ENCODE assay signal across 8 mouse cellular contexts in the genomic region with DNA sequence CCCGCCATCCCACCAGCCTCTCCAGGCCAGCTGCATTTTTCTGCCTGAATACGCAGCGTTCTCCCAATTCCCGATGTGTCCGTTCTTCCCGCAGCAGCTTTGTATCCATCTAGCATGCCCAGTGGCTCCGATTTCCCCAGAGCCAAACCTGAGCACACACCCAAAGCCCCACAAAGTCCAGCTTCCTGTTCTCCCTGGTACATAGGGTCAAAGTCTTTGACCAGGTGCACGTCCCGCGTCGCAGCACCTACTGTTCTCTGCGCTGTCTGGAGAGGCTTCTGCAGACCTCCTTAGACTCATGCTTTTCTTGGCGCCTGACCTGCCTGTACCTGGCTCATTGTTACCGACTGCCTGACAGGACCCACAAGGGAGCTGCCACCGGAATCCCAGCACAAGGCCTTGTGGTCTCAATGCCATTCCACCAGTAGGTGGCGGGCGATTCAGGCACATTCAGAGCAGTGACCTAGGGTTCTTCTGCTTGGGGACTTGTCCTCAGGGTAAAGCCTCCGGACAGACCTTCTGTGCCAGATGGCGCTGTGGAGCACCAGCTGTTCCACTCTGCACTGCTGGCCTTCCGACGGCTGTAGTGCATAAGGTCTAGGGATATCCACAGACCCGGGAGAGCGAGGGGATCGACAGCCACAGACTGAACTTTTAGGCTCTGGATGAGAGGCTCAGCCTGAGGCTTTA. TPM values are rescaled to one million over a fixed set of nuclear protein-coding genes. Genes with fewer than 3 reads are reported as not detected.
DNase-seq lines count a peak whose midpoint lies in the region; ATAC-seq and TF ChIP-seq lines count a peak whose summit lies in the region.

No protein-coding gene starts in this region.

- dilution Hi-C loops in CH12.LX (cut with MboI; ENCODE audit: extremely low pct_ligation_motif_present, extremely low pct_unique_long_range_greater_than_20kb, low sequenced_read_pairs) = no loop called here

- no peak overlapping the region for H3K9ac ChIP-seq in CH12.LX (ENCODE audit: insufficient read depth, low read depth)
- H3K9ac ChIP-seq in forebrain, embryonic 11.5 days (ENCODE audit: low read length) = peak overlapping the region; percentile 27; the same call in 1 of the 2 replicates
- peak overlapping the region; percentile 47; the same call in 1 of the 2 replicates for H3K9ac ChIP-seq in heart, embryonic 16.5 days (ENCODE audit: low read length)
- 0 out of 2 replicates have a peak overlapping the region, but pooled peaks have one; percentile 0 for H3K9ac ChIP-seq in liver, embryonic 13.5 days
- H3K9ac ChIP-seq in stomach, embryonic 15.5 days = no peak overlapping the region

- ATAC-seq in forebrain, embryonic 11.5 days (replicated peaks; ENCODE audit: low FRiP score) = peak; percentile 90
- peak; percentile 80 for ATAC-seq in heart, embryonic 16.5 days (replicated peaks; ENCODE audit: extremely low read depth, insufficient read depth, low FRiP score)
- ATAC-seq in liver, embryonic 13.5 days (ENCODE audit: low read depth) = peak; percentile 90
- peak; percentile 89 for ATAC-seq in stomach, embryonic 15.5 days (ENCODE audit: insufficient read depth, low FRiP score, low read depth)

- 16% methylated on average over 24 of the region's 24 CpGs for WGBS in forebrain, embryonic 11.5 days
- 17% methylated on average over 24 of the region's 24 CpGs for WGBS in heart, embryonic 16.5 days
- WGBS in liver, embryonic 13.5 days (ENCODE audit: insufficient replicate concordance) = 17% methylated on average over 24 of the region's 24 CpGs
- 14% methylated on average over 24 of the region's 24 CpGs for WGBS in stomach, embryonic 15.5 days

- peak; percentile 87 for TF ChIP-seq RAD21 in CH12.LX (IDR thresholded peaks at IDR 0.05; ENCODE audit: low read depth, low read length)

- no peaks in the 10 kb centered on the region for H3K9me3 ChIP-seq in CH12.LX (replicated peaks; ENCODE audit: low read length)
- no peaks in the 10 kb centered on the region for H3K9me3 ChIP-seq in forebrain, embryonic 11.5 days (ENCODE audit: control insufficient read depth, low read length)
- no peaks in the 10 kb centered on the region for H3K9me3 ChIP-seq in heart, embryonic 16.5 days (replicated peaks; ENCODE audit: control insufficient read depth, low read length)
- no peaks in the 10 kb centered on the region for H3K9me3 ChIP-seq in liver, embryonic 13.5 days (replicated peaks)
- H3K9me3 ChIP-seq in stomach, embryonic 15.5 days = no peaks in the 10 kb centered on the region

- H3K4me1 ChIP-seq in CH12.LX (ENCODE audit: control insufficient read depth in 1 of 2, insufficient read depth in 2 of 2) = peaks cover 21 to 57% of the 10 kb centered on the region in 2 experiments
- 0 out of 2 replicates have a peak, but pooled peaks cover 2% of the 10 kb centered on the region for H3K4me1 ChIP-seq in forebrain, embryonic 11.5 days (replicated peaks; ENCODE audit: control insufficient read depth, insufficient read depth, low read length)
- peaks cover 39% of the 10 kb centered on the region for H3K4me1 ChIP-seq in heart, embryonic 16.5 days (ENCODE audit: control insufficient read depth, insufficient read depth, low read length)
- peaks cover 28% of the 10 kb centered on the region for H3K4me1 ChIP-seq in liver, embryonic 13.5 days (replicated peaks)
- peaks cover 11% of the 10 kb centered on the region; the same call in 1 of the 2 replicates for H3K4me1 ChIP-seq in stomach, embryonic 15.5 days

- in situ Hi-C loops in CH12.LX (cut with MboI; ENCODE audit: low pct_ligation_motif_present, low pct_unique_long_range_greater_than_20kb, low sequenced_read_pairs) = loop anchor here (5.0 kb wide), 1 partner anchor 71 kb away; no protein-coding TSS in a partner anchor

- H3K36me3 ChIP-seq in CH12.LX (replicated peaks in 1 of 2; ENCODE audit: control insufficient read depth in 1 of 2, insufficient read depth in 1 of 2, low read length in 1 of 2) = peaks cover 0 to 7% of the 10 kb centered on the region in 2 experiments
- H3K36me3 ChIP-seq in forebrain, embryonic 11.5 days (ENCODE audit: control insufficient read depth, insufficient read depth, low read length) = no peaks in the 10 kb centered on the region; the same call in 1 of the 2 replicates
- no peaks in the 10 kb centered on the region for H3K36me3 ChIP-seq in heart, embryonic 16.5 days (ENCODE audit: control insufficient read depth, insufficient read depth)
- peaks cover 5% of the 10 kb centered on the region; the same call in 1 of the 2 replicates for H3K36me3 ChIP-seq in liver, embryonic 13.5 days
- peaks cover 2% of the 10 kb centered on the region; the same call in 1 of the 2 replicates for H3K36me3 ChIP-seq in stomach, embryonic 15.5 days

- H3K27ac ChIP-seq in CH12.LX (ENCODE audit: insufficient read depth, low read depth) = no peak overlapping the region
- no peak overlapping the region for H3K27ac ChIP-seq in forebrain, embryonic 11.5 days (ENCODE audit: low read depth, low read length)
- no peak overlapping the region for H3K27ac ChIP-seq in heart, embryonic 16.5 days (ENCODE audit: low read length)
- H3K27ac ChIP-seq in liver, embryonic 13.5 days = no peak overlapping the region
- H3K27ac ChIP-seq in stomach, embryonic 15.5 days = peak overlapping the region; percentile 40; the same call in 1 of the 2 replicates

- no peak for TF ChIP-seq POLR2A in CH12.LX (IDR thresholded peaks at IDR 0.05; ENCODE audit: low read depth, low read length)

- peak overlapping the region; percentile 24; the same call in 1 of the 2 replicates for H3K4me2 ChIP-seq in CH12.LX (ENCODE audit: insufficient read depth, low read depth, poor library complexity, severe bottlenecking)
- no peak overlapping the region for H3K4me2 ChIP-seq in forebrain, embryonic 11.5 days (ENCODE audit: low read depth, low read length, severe bottlenecking)
- H3K4me2 ChIP-seq in heart, embryonic 16.5 days (ENCODE audit: low read depth, low read length) = peak overlapping the region; percentile 19; the same call in 1 of the 2 replicates
- peak overlapping the region; percentile 32 for H3K4me2 ChIP-seq in liver, embryonic 13.5 days
- H3K4me2 ChIP-seq in stomach, embryonic 15.5 days = peak overlapping the region; percentile 27; the same call in 1 of the 2 replicates

- no peaks in the 10 kb centered on the region for H3K27me3 ChIP-seq in CH12.LX (replicated peaks)
- no peaks in the 10 kb centered on the region; the same call in 1 of the 2 replicates for H3K27me3 ChIP-seq in forebrain, embryonic 11.5 days (ENCODE audit: control insufficient read depth, insufficient read depth, low read length)
- H3K27me3 ChIP-seq in heart, embryonic 16.5 days (ENCODE audit: control insufficient read depth, insufficient read depth, low read length) = no peaks in the 10 kb centered on the region
- H3K27me3 ChIP-seq in liver, embryonic 13.5 days = peaks cover 26% of the 10 kb centered on the region
- H3K27me3 ChIP-seq in stomach, embryonic 15.5 days (replicated peaks) = no peaks in the 10 kb centered on the region

- no peak overlapping the region for H3K4me3 ChIP-seq in CH12.LX (replicated peaks in 1 of 3; ENCODE audit: low read depth in 2 of 3, low read length in 2 of 3, poor library complexity in 1 of 3)
- H3K4me3 ChIP-seq in forebrain, embryonic 11.5 days (ENCODE audit: low read depth, low read length) = no peak overlapping the region
- no peak overlapping the region for H3K4me3 ChIP-seq in heart, embryonic 16.5 days (ENCODE audit: low read length)
- H3K4me3 ChIP-seq in liver, embryonic 13.5 days (replicated peaks) = no peak overlapping the region
- no peak overlapping the region for H3K4me3 ChIP-seq in stomach, embryonic 15.5 days (replicated peaks)

- H3K79me2 ChIP-seq in CH12.LX (replicated peaks; ENCODE audit: control insufficient read depth, extremely low read depth, insufficient read depth, poor library complexity, severe bottlenecking) = no peaks in the 10 kb centered on the region

- no peak for TF ChIP-seq EP300 in CH12.LX (IDR thresholded peaks at IDR 0.05; ENCODE audit: low read length)

- TF ChIP-seq CTCF in CH12.LX (conservative IDR thresholded peaks at IDR 0.05 in 1 of 2, IDR thresholded peaks at IDR 0.05 in 1 of 2; ENCODE audit: low read depth in 2 of 2, low read length in 2 of 2) = peak; percentile 69 to 99

- peak; percentile 95 for DNase-seq in CH12.LX (ENCODE audit: extremely low read depth)
- DNase-seq in c-Kit-positive CD71-negative TER-119-negative erythroid progenitor cells, embryonic 14.5 days (ENCODE audit: low read depth) = peak; percentile 97
- DNase-seq in forebrain, embryonic 11.5 days (ENCODE audit: low spot score) = peak; percentile 95
- DNase-seq in kidney, postnatal 25 days = peak; percentile 96 to 97
- DNase-seq in liver, embryonic 13.5 days = peak; percentile 85
- peak; percentile 90 for DNase-seq in neural tube, embryonic 10.5 days (ENCODE audit: extremely low spot score, low spot score)

RNA-seq across cellular contexts. Expression of a gene that starts 27.3 kb away (rescaled TPM):
- 21.8 and 25.3 TPM in 2 replicates for total RNA-seq in CH12.LX (2012; rRNA removed)
- 5.0 and 5.6 TPM in 2 replicates for total RNA-seq in CH12.LX (2014; rRNA removed)
- polyA plus RNA-seq in CH12.LX (2012; ENCODE audit: insufficient read length, low read depth) = 18.9 and 22.0 TPM in 2 replicates
- polyA plus RNA-seq in forebrain, embryonic 11.5 days (2014; fragmentation: Nextera tagmentation; extraction: Ambion mirVana) = 22.1 and 23.6 TPM in 2 replicates
- 17.5 and 17.8 TPM in 2 replicates for polyA plus RNA-seq in heart, embryonic 16.5 days (2015; fragmentation: Nextera tagmentation; extraction: Ambion mirVana)
- polyA plus RNA-seq in liver, embryonic 13.5 days (2015; fragmentation: Nextera tagmentation; extraction: Ambion mirVana) = 9.0 and 11.9 TPM in 2 replicates
- polyA plus RNA-seq in stomach, embryonic 15.5 days (2015; fragmentation: Nextera tagmentation; extraction: Ambion mirVana) = 26.6 and 27.9 TPM in 2 replicates

RNA-seq across cellular contexts. Expression of a gene that starts 29.1 kb away (rescaled TPM):
- total RNA-seq in CH12.LX (2012; rRNA removed) (12.8 and 14.9 TPM in 2 replicates), CH12.LX (2014; rRNA removed) (14.4 and 14.7 TPM in 2 replicates)
- polyA plus RNA-seq in CH12.LX (2012; ENCODE audit: insufficient read length, low read depth) = 15.8 and 17.2 TPM in 2 replicates
- polyA plus RNA-seq in forebrain, embryonic 11.5 days (2014; fragmentation: Nextera tagmentation; extraction: Ambion mirVana) = 16.8 and 17.4 TPM in 2 replicates
- polyA plus RNA-seq in heart, embryonic 16.5 days (2015; fragmentation: Nextera tagmentation; extraction: Ambion mirVana) = 23.2 and 25.1 TPM in 2 replicates
- polyA plus RNA-seq in liver, embryonic 13.5 days (2015; fragmentation: Nextera tagmentation; extraction: Ambion mirVana) = 4.5 and 5.9 TPM in 2 replicates
- 24.1 and 24.6 TPM in 2 replicates for polyA plus RNA-seq in stomach, embryonic 15.5 days (2015; fragmentation: Nextera tagmentation; extraction: Ambion mirVana)

RNA-seq across cellular contexts. Expression of a gene that starts 40.4 kb away (rescaled TPM):
- total RNA-seq in CH12.LX (2012; rRNA removed) = 86.3 and 126 TPM in 2 replicates
- total RNA-seq in CH12.LX (2014; rRNA removed) = 116 and 137 TPM in 2 replicates
- polyA plus RNA-seq in CH12.LX (2012; ENCODE audit: insufficient read length, low read depth) = 177 and 228 TPM in 2 replicates
- 186 and 216 TPM in 2 replicates for polyA plus RNA-seq in forebrain, embryonic 11.5 days (2014; fragmentation: Nextera tagmentation; extraction: Ambion mirVana)
- 98.6 and 103 TPM in 2 replicates for polyA plus RNA-seq in heart, embryonic 16.5 days (2015; fragmentation: Nextera tagmentation; extraction: Ambion mirVana)
- 132 and 139 TPM in 2 replicates for polyA plus RNA-seq in liver, embryonic 13.5 days (2015; fragmentation: Nextera tagmentation; extraction: Ambion mirVana)
- polyA plus RNA-seq in stomach, embryonic 15.5 days (2015; fragmentation: Nextera tagmentation; extraction: Ambion mirVana) = 128 and 134 TPM in 2 replicates

RNA-seq across cellular contexts. Expression of a gene that starts 40.8 kb away (rescaled TPM):
- total RNA-seq in CH12.LX (2012; rRNA removed) (177 and 190 TPM in 2 replicates), CH12.LX (2014; rRNA removed) (150 and 161 TPM in 2 replicates)
- 205 and 222 TPM in 2 replicates for polyA plus RNA-seq in CH12.LX (2012; ENCODE audit: insufficient read length, low read depth)
- 169 and 171 TPM in 2 replicates for polyA plus RNA-seq in forebrain, embryonic 11.5 days (2014; fragmentation: Nextera tagmentation; extraction: Ambion mirVana)
- polyA plus RNA-seq in heart, embryonic 16.5 days (2015; fragmentation: Nextera tagmentation; extraction: Ambion mirVana) = 769 and 804 TPM in 2 replicates
- 105 and 122 TPM in 2 replicates for polyA plus RNA-seq in liver, embryonic 13.5 days (2015; fragmentation: Nextera tagmentation; extraction: Ambion mirVana)
- 153 and 185 TPM in 2 replicates for polyA plus RNA-seq in stomach, embryonic 15.5 days (2015; fragmentation: Nextera tagmentation; extraction: Ambion mirVana)

Comparison
In these comparisons a context has a peak if more than half of its experiments do, and no peak if none do; other contexts are left out.
1. H3K9ac ChIP-seq: peak in forebrain, embryonic 11.5 days (single experiment), heart, embryonic 16.5 days (single experiment) and liver, embryonic 13.5 days (single experiment); none in CH12.LX (single experiment) and stomach, embryonic 15.5 days (single experiment).
2. Peak in every context shown above with its lines, with median percentiles within 50 percentile points of each other: DNase-seq and ATAC-seq.